Mouse (Mus musculus) heart, embryonic 13.5 days (tissue): ENCODE data around the gene Nos1ap. TPM values are rescaled to one million over a fixed set of nuclear protein-coding genes. Genes with fewer than 3 reads are reported as not detected.
A peak's percentile ranks its signal among the peaks of the same experiment; 100 is the strongest.

ENCODE experiments used
- ATAC-seq: fragments of 200-750 bp; cut with Nextera tagmentation; 2 replicates; pipeline ENCODE4 v1.8.0; 2017; ENCODE audit warnings: moderate TSS enrichment; ENCODE audit not compliant: insufficient number of reproducible peaks, low FRiP score, low TSS enrichment; ENCODE audit errors: extremely low read depth
- H3K27ac ChIP-seq: fragments of 300-500 bp; sonication (generic); replicated peaks from 2 replicates; pipeline ENCODE4 v1.5.1; 2015; ENCODE audit warnings: moderate library complexity, mild to moderate bottlenecking, inconsistent platforms
- H3K27me3 ChIP-seq: fragments of 300-500 bp; sonication (generic); replicated peaks from 2 replicates; pipeline ENCODE4 v1.6.1; 2015; ENCODE audit warnings: mild to moderate bottlenecking, inconsistent platforms
- H3K36me3 ChIP-seq: fragments of 300-500 bp; sonication (generic); 2 replicates; pipeline ENCODE4 v1.6.1; 2015; ENCODE audit warnings: mild to moderate bottlenecking, inconsistent platforms
- H3K4me1 ChIP-seq: fragments of 300-500 bp; sonication (generic); 2 replicates; pipeline ENCODE4 v1.6.1; 2015; ENCODE audit warnings: inconsistent platforms
- H3K4me2 ChIP-seq: fragments of 300-500 bp; sonication (generic); 2 replicates; pipeline ENCODE4 v1.6.1; 2015; ENCODE audit warnings: inconsistent platforms, mild to moderate bottlenecking, moderate library complexity
- H3K4me3 ChIP-seq: fragments of 300-500 bp; sonication (generic); 2 replicates; pipeline ENCODE4 v1.5.1; 2015; ENCODE audit warnings: moderate library complexity, mild to moderate bottlenecking, inconsistent platforms
- H3K9ac ChIP-seq: fragments of 300-500 bp; sonication (generic); 2 replicates; pipeline ENCODE4 v1.6.1; 2015; ENCODE audit warnings: inconsistent platforms, mild to moderate bottlenecking, moderate library complexity
- H3K9me3 ChIP-seq: fragments of 300-500 bp; sonication (generic); 2 replicates; pipeline ENCODE4 v1.6.1; 2016; ENCODE audit warnings: inconsistent platforms
- WGBS: fragments of 180-500 bp; shearing (Covaris S2); methylation state at CpG from one replicate; pipeline ENCODE4 v1.1.7; 2015; ENCODE audit warnings: mixed read lengths; 5-methylcytosine and 5-hydroxymethylcytosine counted together
- polyA plus RNA-seq: library from polyadenylated mRNA; unstranded; fragments of >200 nt; fragmentation: Nextera tagmentation; extraction: Ambion mirVana; gene quantifications from 2 replicates; pipeline ENCODE4 v1.2.1, GENCODE M21; 2015

Nos1ap gene
- polyA plus RNA-seq, 1 experiment from 2014 or later = 17.9 TPM

DNA sequence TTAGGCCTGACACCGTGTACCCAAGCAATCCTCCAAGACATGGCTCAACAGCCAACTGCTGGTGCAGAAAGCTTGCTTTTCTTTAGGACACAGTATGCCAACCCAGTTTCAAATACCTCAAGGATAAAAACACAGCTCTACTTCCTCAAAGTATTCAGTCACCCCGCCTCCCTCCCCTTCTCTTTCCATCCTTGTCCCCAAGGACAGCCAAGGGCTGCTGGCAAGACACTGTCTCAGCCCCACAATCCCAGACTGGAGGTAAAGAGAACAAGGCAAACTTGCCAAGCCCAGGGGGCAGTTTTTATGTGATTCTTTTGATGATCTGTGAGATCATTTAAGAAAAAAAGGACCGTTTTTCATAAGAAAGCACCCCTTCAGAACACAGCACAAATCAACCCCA is 108.6 kb downstream of the Nos1ap start:
- 58% methylated on average over 3 of the region's 3 CpGs for WGBS
- H3K27ac ChIP-seq = peak overlapping the region; percentile 40

DNA sequence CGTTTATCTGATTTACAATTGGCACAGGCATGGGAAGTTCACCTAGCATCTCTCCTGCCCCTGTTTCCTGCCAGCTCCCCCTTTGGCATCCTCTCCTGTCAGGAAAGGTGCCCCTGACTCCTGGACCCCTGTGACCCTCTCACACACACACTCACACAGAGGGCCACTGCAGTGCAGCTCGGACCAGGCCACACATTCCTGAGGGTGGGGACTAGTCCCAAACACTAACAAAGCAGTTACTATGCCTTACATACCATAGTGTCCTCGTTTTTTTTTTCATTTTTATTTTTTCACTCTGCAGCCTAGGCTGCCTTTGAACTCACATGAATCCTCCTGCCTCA is 110.2 kb downstream of the Nos1ap start:
- Histone ChIP-seq H3K4me2 (no peak overlapping the region), H3K9ac (no peak overlapping the region), H3K4me3 (no peak overlapping the region), H3K27ac (0 out of 2 replicates have a peak overlapping the region, but pooled peaks have one; percentile 34), H3K27me3 (no peaks in the 10 kb centered on the region), H3K9me3 (no peaks in the 10 kb centered on the region), H3K36me3 (no peaks in the 10 kb centered on the region), H3K4me1 (peaks cover 59% of the 10 kb centered on the region)
- no peak for ATAC-seq
- WGBS = 27% methylated on average over 3 of the region's 3 CpGs

More for the DNA sequence above, 108.6 kb downstream of the Nos1ap start:
- H3K4me2 ChIP-seq = no peak overlapping the region
- no peak overlapping the region for H3K4me3 ChIP-seq
- H3K9me3 ChIP-seq = no peaks in the 10 kb centered on the region
- H3K27me3 ChIP-seq = no peaks in the 10 kb centered on the region
- H3K4me1 ChIP-seq = peaks cover 76% of the 10 kb centered on the region
- ATAC-seq = no peak
- H3K36me3 ChIP-seq = no peaks in the 10 kb centered on the region
- H3K9ac ChIP-seq = no peak overlapping the region

DNA sequence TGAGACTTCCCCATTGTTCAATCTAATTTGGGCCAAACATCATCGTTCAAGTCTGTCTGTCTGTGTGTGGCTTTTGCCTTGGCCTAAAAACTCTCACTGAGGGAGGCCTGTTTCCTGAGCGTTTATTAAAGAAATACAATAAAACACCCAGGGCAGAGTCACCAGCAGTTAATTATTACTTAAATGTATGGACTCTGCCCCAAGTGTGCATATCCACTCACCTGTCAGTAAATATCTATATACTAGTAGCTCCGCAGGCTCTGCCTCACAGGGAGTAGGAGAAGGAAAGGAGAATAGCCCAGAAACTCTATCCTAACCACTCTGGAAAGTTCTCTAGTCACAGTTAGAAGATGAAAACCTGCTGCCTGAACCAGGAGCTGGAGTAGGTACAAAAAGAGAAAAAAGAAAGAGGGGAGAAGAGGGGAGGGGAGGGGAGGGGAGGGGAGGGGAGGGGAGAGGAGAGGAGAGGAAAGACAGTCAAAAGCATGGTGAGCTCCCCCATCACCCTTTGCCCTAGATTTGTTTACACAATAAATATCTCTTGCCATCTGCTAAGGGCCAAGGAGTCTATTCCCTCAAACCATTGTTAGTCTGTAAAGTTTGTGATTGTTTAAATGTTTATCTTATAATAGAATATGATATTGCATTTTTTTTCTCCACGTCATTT is 110.7 kb downstream of the Nos1ap start:
- 66% methylated on average over 4 of the region's 4 CpGs for WGBS
- H3K4me1 ChIP-seq = peaks cover 59% of the 10 kb centered on the region
- no peak overlapping the region for H3K9ac ChIP-seq
- H3K4me2 ChIP-seq = no peak overlapping the region
- H3K36me3 ChIP-seq = no peaks in the 10 kb centered on the region
- H3K4me3 ChIP-seq = no peak overlapping the region
- no peak for ATAC-seq
- peak overlapping the region; percentile 74 for H3K27ac ChIP-seq
- no peaks in the 10 kb centered on the region for H3K27me3 ChIP-seq
- H3K9me3 ChIP-seq = no peaks in the 10 kb centered on the region

DNA sequence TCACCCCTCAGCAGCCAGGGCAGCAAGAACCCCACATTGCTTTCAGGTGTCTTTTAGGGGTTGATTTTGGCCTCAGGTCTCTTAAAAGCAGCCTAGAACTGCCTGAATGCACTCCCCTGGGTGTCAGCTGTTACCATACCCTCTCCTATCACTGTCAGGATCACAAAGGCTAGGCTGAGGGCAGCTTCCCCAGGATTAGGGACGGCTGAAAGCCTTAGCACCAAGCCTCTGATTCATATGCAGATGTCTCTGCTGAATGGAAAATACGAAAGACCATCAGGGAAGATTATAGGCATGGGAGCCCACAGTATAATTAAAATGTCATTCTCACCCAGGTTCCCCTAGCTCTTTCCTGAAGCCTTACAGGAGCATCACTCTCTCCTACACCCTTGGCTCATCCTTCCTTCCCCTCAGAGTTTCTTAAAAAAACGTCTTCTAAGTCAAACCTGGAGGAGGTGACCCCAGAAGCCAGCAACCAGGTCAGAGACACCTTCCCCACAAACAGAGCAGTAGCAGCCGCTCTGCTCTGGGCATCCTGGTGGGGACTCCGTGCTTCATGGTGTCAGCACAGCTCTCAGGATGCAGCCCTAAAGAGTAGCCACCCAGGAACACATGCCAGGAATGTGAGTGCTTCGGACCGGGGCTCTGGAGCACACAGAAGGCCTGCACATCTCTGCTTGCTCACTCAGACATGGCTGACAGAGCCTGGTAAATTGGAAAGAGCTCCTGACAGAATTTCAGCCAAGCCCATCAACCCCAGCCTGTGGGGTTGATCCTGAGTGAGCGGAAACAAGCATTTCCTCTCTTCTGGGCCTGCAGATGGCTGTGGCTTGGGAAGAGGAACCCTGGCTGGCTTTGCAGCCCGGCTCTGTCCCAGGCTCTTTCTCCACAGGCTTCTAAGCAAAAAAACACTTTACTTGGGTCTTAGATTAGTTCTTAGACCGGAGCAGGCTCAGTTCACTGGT is 111.7 kb downstream of the Nos1ap start:
- H3K9me3 ChIP-seq = no peaks in the 10 kb centered on the region
- H3K4me2 ChIP-seq = no peak overlapping the region
- peak overlapping the region; percentile 74 for H3K27ac ChIP-seq
- ATAC-seq = no peak
- no peaks in the 10 kb centered on the region for H3K36me3 ChIP-seq
- no peak overlapping the region for H3K4me3 ChIP-seq
- H3K9ac ChIP-seq = peak overlapping the region; percentile 11
- WGBS = 29% methylated on average over 10 of the region's 10 CpGs
- H3K4me1 ChIP-seq = peaks cover 54% of the 10 kb centered on the region
- H3K27me3 ChIP-seq = no peaks in the 10 kb centered on the region

DNA sequence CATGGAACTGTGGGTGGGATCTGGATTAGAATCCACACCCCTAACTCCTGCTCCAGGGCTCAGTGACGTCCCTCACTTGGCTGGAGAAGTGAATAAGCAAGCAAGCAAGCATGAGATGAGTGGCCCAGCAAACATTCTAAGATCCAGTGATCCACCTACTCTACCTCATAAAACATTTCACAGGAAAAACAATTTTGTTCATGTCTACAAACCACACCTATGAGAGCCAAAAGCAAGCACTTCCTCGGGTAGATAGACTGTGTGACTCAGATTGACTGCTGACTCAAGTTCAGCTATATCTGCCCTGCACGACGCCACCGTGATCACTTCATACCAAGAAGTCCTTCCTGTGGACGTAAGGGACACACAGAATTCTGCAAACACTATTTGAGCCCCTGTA is 116.2 kb downstream of the Nos1ap start:
- no peak overlapping the region for H3K4me2 ChIP-seq
- H3K9ac ChIP-seq = no peak overlapping the region
- H3K27ac ChIP-seq = no peak overlapping the region
- no peaks in the 10 kb centered on the region for H3K36me3 ChIP-seq
- H3K27me3 ChIP-seq = no peaks in the 10 kb centered on the region
- no peak overlapping the region for H3K4me3 ChIP-seq
- peaks cover 13% of the 10 kb centered on the region for H3K4me1 ChIP-seq
- no peaks in the 10 kb centered on the region for H3K9me3 ChIP-seq
- ATAC-seq = no peak
- 69% methylated on average over 6 of the region's 6 CpGs for WGBS

DNA sequence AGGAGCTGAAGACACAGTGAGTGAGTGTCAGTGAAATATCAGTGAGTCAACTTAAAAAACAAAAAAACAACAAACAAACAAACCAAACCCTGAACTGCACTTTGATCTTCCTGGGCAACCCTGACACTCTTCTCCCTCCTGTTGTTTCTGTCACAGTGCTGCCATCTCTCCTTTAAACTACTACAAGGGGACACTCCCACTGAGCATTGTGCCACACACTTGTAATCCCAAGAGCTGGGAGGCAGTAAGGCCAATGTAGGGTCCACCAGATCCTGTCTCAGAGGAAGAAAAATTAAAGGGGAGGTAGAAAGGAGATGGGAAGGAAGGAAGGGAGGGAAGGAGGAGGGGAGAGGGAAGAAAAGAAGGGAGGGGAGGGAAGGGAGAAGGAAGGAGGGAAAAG is 116.8 kb downstream of the Nos1ap start:
- Histone ChIP-seq H3K27ac (no peak overlapping the region), H3K9ac (no peak overlapping the region), H3K4me2 (no peak overlapping the region), H3K4me1 (peaks cover 7% of the 10 kb centered on the region), H3K4me3 (no peak overlapping the region), H3K27me3 (no peaks in the 10 kb centered on the region), H3K9me3 (no peaks in the 10 kb centered on the region), H3K36me3 (no peaks in the 10 kb centered on the region)
- ATAC-seq = no peak

DNA sequence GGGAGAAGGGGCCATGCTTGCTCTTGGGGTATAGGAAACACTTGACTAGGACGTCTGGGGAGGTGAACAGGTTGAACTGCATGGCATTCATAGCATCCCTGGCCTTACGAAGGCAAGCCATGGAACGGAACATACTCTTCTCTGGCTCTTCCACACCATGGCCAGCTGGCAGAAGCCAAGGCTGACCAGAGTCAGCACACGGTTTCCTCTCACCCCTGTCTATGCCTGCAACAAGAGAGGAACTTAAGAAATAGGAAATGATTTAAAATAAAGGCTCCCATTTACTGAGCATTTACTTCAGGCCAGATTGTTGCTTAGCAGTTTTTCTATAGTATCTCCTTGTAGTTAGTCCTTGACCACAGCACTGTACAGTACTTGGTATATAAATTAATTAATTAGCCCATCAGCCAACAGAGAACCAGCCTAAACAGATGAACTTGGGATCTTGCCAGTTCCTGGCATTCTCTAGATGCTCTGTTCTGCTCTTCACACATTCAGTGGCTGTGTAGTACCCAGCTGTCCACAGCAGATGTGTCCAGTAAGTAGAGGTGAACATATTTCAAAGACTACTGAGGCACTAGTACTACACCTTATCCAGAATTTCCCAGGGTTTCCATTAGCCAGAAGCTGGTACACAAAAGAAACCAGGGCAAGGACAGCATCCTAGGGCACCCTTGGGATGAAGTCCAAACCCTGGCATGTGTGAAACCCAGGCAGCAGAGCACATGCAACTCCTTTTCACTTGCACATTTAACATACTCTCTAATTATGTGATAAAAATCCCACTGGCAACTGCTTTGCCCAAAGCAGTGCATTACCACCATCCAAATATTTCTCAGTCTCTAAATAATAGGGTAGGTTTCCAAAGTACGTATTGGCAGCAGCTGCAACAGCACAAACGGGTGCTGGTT is 123.3 kb downstream of the Nos1ap start:
- H3K4me2 ChIP-seq = no peak overlapping the region

DNA sequence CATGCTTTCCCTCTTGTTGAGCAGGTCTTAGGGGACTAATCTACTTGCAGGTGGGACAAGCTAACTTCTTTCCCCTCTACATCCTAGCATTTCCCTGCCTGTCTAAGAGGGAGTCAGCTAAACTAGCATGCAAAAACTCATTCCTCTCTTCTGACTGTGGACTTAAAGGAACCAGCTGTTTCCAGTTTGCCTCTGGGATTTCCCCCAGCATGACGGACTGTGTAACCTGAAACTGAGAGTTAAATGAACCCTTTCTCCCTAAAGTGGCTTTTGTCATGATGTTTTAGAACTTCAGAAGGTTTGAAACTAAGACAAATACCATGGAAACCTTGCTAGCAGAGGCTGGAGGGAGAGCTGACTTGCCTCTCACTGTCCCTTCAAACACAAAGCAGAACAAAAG is 127.5 kb downstream of the Nos1ap start:
- 78% methylated on average over 1 of the region's 1 CpGs for WGBS
- H3K27me3 ChIP-seq = no peaks in the 10 kb centered on the region

More for the DNA sequence above, 123.3 kb downstream of the Nos1ap start:
- WGBS = 70% methylated on average over 6 of the region's 6 CpGs
- Histone ChIP-seq H3K36me3 (no peaks in the 10 kb centered on the region), H3K9ac (no peak overlapping the region), H3K9me3 (peaks cover 8% of the 10 kb centered on the region), H3K27ac (no peak overlapping the region), H3K4me1 (peaks cover 17% of the 10 kb centered on the region), H3K4me3 (no peak overlapping the region), H3K27me3 (no peaks in the 10 kb centered on the region)
- no peak for ATAC-seq

DNA sequence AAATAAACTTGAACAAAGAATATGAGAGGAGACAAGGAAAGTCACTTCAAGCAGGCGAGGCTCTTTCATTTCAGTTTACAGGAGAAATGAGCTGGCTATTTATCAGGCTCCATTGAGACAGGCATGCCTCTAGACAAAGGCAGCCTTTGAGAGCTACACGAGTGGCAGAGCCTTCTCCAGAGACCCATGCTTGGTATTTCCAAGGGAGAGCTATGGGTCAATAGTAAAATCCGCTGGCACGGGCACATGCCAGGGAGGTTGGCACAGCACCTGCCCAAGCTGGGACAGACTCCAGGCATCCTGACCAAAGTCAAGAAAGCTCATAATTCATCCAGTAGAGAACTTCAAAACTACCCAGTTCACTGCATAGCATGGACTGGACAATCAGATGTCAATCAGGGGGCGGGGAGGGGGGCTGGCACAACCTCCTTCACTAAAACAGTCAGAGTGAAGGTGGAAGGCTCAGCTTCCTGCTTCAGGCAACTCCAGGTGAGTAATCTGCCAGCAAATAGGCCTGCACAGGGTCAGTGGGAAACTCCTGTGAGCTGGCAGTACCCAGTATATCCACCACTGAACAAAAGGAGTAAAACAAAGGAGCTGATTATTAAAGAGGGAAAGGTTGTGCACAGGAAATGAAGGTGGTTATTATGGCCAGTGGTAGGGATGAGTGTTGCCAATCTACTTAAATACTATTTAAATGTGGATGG is 129.6 kb downstream of the Nos1ap start:
- ATAC-seq = no peak
- no peak overlapping the region for H3K4me3 ChIP-seq
- H3K9me3 ChIP-seq = peaks cover 8% of the 10 kb centered on the region
- no peaks in the 10 kb centered on the region for H3K27me3 ChIP-seq
- WGBS = 65% methylated on average over 5 of the region's 5 CpGs
- no peaks in the 10 kb centered on the region for H3K36me3 ChIP-seq
- H3K4me1 ChIP-seq = peaks cover 23% of the 10 kb centered on the region
- H3K4me2 ChIP-seq = no peak overlapping the region
- no peak overlapping the region for H3K9ac ChIP-seq
- H3K27ac ChIP-seq = 0 out of 2 replicates have a peak overlapping the region, but pooled peaks have one; percentile 20

More for the DNA sequence above, 127.5 kb downstream of the Nos1ap start:
- Histone ChIP-seq H3K9ac (no peak overlapping the region), H3K4me3 (no peak overlapping the region), H3K4me1 (peaks cover 37% of the 10 kb centered on the region), H3K36me3 (no peaks in the 10 kb centered on the region), H3K4me2 (no peak overlapping the region), H3K27ac (no peak overlapping the region), H3K9me3 (peaks cover 8% of the 10 kb centered on the region)
- ATAC-seq = no peak

DNA sequence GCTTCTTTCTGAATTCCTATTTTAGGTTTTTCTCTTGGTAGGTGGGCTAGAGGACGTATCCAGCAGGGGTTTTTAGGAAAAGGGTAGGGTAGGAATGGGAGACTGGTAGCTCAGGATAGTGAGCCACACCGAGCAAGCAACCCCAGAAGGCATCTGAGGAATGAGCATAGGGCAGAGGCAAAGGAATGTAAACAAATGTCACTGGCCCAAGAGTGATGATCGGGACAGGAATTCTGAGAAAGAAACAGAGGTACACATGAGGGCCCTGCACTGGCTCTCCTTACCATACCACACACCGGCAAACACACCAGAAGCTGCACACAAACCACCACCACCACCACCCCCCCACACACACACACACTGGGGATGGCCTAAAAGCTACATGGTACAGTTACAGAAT is 132.0 kb downstream of the Nos1ap start:
- no peak overlapping the region for H3K4me3 ChIP-seq
- H3K4me2 ChIP-seq = no peak overlapping the region
- no peak overlapping the region for H3K9ac ChIP-seq
- peaks cover 7% of the 10 kb centered on the region for H3K9me3 ChIP-seq
- no peaks in the 10 kb centered on the region for H3K27me3 ChIP-seq
- H3K27ac ChIP-seq = no peak overlapping the region
- ATAC-seq = no peak
- no peaks in the 10 kb centered on the region for H3K36me3 ChIP-seq
- WGBS = 21% methylated on average over 4 of the region's 4 CpGs
- peaks cover 30% of the 10 kb centered on the region for H3K4me1 ChIP-seq
